Mouse (Mus musculus): ENCODE measurements at regions not wholly inside any gene's neighbourhood (a gene's known extent, or its start where the extent isn't known, plus 50 kb on each side); places are given as distances from the start of the nearest gene placed in this dataset.

- H3K9me3 ChIP-seq (ENCODE audit: control insufficient read depth, low read length), result no peaks in the 10 kb centered on the region
- no peak overlapping the region for H3K4me2 ChIP-seq
- H3K4me3 ChIP-seq (ENCODE audit: low read depth, low read length), result no peak overlapping the region
- no peak overlapping the region for H3K9ac ChIP-seq (ENCODE audit: low read length)
- H3K27me3 ChIP-seq (ENCODE audit: control insufficient read depth, insufficient read depth, low read length), result no peaks in the 10 kb centered on the region
- DNase-seq (ENCODE audit: low spot score, missing footprints) (no peak), ATAC-seq (ENCODE audit: low FRiP score) (no peak)
- H3K27ac ChIP-seq (ENCODE audit: low read depth, low read length), result no peak overlapping the region
- 78% methylated on average over 1 of the region's 1 CpGs for WGBS
- no peaks in the 10 kb centered on the region for H3K36me3 ChIP-seq (ENCODE audit: control insufficient read depth, insufficient read depth, low read length)
- H3K4me1 ChIP-seq (ENCODE audit: control insufficient read depth, insufficient read depth, low read length), result no peaks in the 10 kb centered on the region
Measured at GRCm38 (mm10) chr1:107946204-107946939, 356.6 kb downstream of the Serpinb8 start.

- DNase-seq (ENCODE audit: low spot score, missing footprints), result no peak
Measured at GRCm38 (mm10) chr1:107950396-107950795, 360.6 kb downstream of the Serpinb8 start.

GRCm38 (mm10) chr1:107961009-107961408, 371.2 kb downstream of the Serpinb8 start:
- H3K9me3 ChIP-seq (ENCODE audit: control insufficient read depth, low read length), result no peaks in the 10 kb centered on the region
- H3K27me3 ChIP-seq (ENCODE audit: control insufficient read depth, insufficient read depth, low read length), result no peaks in the 10 kb centered on the region
- ATAC-seq (ENCODE audit: low FRiP score) (no peak), DNase-seq (ENCODE audit: low spot score, missing footprints) (no peak)
- no peak overlapping the region for H3K27ac ChIP-seq (ENCODE audit: low read depth, low read length)
- H3K4me3 ChIP-seq (ENCODE audit: low read depth, low read length), result no peak overlapping the region
- no peak overlapping the region for H3K4me2 ChIP-seq
- no peaks in the 10 kb centered on the region for H3K36me3 ChIP-seq (ENCODE audit: control insufficient read depth, insufficient read depth, low read length)
- no peak overlapping the region for H3K9ac ChIP-seq (ENCODE audit: low read length)
- H3K4me1 ChIP-seq (ENCODE audit: control insufficient read depth, insufficient read depth, low read length), result no peaks in the 10 kb centered on the region

More at GRCm38 (mm10) chr1:107950396-107950795, 360.6 kb downstream of the Serpinb8 start:
- no peaks in the 10 kb centered on the region for H3K9me3 ChIP-seq (ENCODE audit: control insufficient read depth, low read length)
- H3K4me2 ChIP-seq, result no peak overlapping the region
- no peak overlapping the region for H3K27ac ChIP-seq (ENCODE audit: low read depth, low read length)
- H3K4me3 ChIP-seq (ENCODE audit: low read depth, low read length), result no peak overlapping the region
- ATAC-seq (ENCODE audit: low FRiP score), result no peak
- H3K36me3 ChIP-seq (ENCODE audit: control insufficient read depth, insufficient read depth, low read length), result no peaks in the 10 kb centered on the region
- no peak overlapping the region for H3K9ac ChIP-seq (ENCODE audit: low read length)
- no peaks in the 10 kb centered on the region for H3K4me1 ChIP-seq (ENCODE audit: control insufficient read depth, insufficient read depth, low read length)
- WGBS, result 76% methylated on average over 2 of the region's 2 CpGs
- H3K27me3 ChIP-seq (ENCODE audit: control insufficient read depth, insufficient read depth, low read length), result no peaks in the 10 kb centered on the region

GRCm38 (mm10) chr1:107975626-107976335, 386.0 kb downstream of the Serpinb8 start:
- Histone ChIP-seq H3K27me3 (ENCODE audit: control insufficient read depth, insufficient read depth, low read length) (no peaks in the 10 kb centered on the region), H3K9ac (ENCODE audit: low read length) (no peak overlapping the region), H3K4me3 (ENCODE audit: low read depth, low read length) (no peak overlapping the region), H3K4me2 (no peak overlapping the region), H3K9me3 (ENCODE audit: control insufficient read depth, low read length) (no peaks in the 10 kb centered on the region), H3K27ac (ENCODE audit: low read depth, low read length) (no peak overlapping the region), H3K4me1 (ENCODE audit: control insufficient read depth, insufficient read depth, low read length) (peaks cover 5% of the 10 kb centered on the region; the same call in 1 of the 2 replicates), H3K36me3 (ENCODE audit: control insufficient read depth, insufficient read depth, low read length) (no peaks in the 10 kb centered on the region)
- DNase-seq (ENCODE audit: low spot score, missing footprints) (peak; percentile 85), ATAC-seq (ENCODE audit: low FRiP score) (peak; percentile 45)
- WGBS, result 20% methylated on average over 8 of the region's 8 CpGs

DNA sequence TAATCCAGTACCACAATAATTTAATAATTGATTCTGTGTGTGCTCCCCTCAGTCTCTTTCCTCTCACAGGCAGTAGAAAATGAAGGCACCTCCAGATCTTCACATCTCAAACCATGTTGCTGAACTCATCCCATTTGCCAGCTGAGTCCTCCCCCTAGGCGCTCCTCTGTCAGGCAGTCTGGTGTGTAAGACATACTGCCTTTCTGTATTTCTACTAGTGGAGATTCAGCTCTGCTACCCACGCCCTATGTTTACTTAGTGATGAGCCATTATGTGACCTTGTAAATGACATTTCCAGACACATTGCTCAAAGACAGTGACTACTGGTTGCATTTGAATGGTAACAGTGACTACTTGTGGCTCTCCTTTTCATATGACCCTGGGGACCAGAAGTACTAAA, 387.9 kb downstream of the Serpinb8 start:
- WGBS, result 32% methylated on average over 2 of the region's 2 CpGs
- H3K4me1 ChIP-seq (ENCODE audit: control insufficient read depth, insufficient read depth, low read length), result peaks cover 5% of the 10 kb centered on the region; the same call in 1 of the 2 replicates
- no peak overlapping the region for H3K4me2 ChIP-seq
- H3K9me3 ChIP-seq (ENCODE audit: control insufficient read depth, low read length), result no peaks in the 10 kb centered on the region
- no peak overlapping the region for H3K9ac ChIP-seq (ENCODE audit: low read length)
- ATAC-seq (ENCODE audit: low FRiP score), result no peak
- no peak for DNase-seq (ENCODE audit: low spot score, missing footprints)
- H3K36me3 ChIP-seq (ENCODE audit: control insufficient read depth, insufficient read depth, low read length), result no peaks in the 10 kb centered on the region
- H3K27me3 ChIP-seq (ENCODE audit: control insufficient read depth, insufficient read depth, low read length), result peaks cover 3% of the 10 kb centered on the region; the same call in 1 of the 2 replicates
- H3K4me3 ChIP-seq (ENCODE audit: low read depth, low read length), result no peak overlapping the region
- no peak overlapping the region for H3K27ac ChIP-seq (ENCODE audit: low read depth, low read length)

DNA sequence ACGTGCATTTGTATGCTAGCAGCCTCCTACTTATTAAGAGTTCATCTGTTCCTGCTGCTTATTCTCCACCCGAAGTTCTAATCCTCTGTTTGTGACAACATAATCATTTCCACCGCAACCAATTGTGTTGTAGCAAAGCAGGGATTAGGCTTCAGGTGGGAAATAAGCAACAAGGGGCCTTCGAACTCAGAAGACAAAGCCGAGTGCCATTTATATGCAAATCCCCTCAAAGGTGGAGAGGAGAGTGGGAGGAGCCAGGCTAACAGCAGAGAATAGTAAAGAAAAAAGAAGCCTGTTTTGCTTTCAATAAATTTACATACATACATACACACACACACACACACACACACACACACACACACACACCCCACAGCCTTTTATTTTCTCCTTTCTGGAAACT, 388.6 kb downstream of the Serpinb8 start:
- Histone ChIP-seq H3K4me1 (ENCODE audit: control insufficient read depth, insufficient read depth, low read length) (peaks cover 5% of the 10 kb centered on the region; the same call in 1 of the 2 replicates), H3K9ac (ENCODE audit: low read length) (no peak overlapping the region), H3K4me2 (no peak overlapping the region), H3K27ac (ENCODE audit: low read depth, low read length) (no peak overlapping the region), H3K4me3 (ENCODE audit: low read depth, low read length) (no peak overlapping the region), H3K27me3 (ENCODE audit: control insufficient read depth, insufficient read depth, low read length) (peaks cover 3% of the 10 kb centered on the region; the same call in 1 of the 2 replicates), H3K9me3 (ENCODE audit: control insufficient read depth, low read length) (no peaks in the 10 kb centered on the region), H3K36me3 (ENCODE audit: control insufficient read depth, insufficient read depth, low read length) (no peaks in the 10 kb centered on the region)
- WGBS, result 4% methylated on average over 5 of the region's 5 CpGs
- peak; percentile 90 for DNase-seq (ENCODE audit: low spot score, missing footprints)
- peak; percentile 89 for ATAC-seq (ENCODE audit: low FRiP score)

DNA sequence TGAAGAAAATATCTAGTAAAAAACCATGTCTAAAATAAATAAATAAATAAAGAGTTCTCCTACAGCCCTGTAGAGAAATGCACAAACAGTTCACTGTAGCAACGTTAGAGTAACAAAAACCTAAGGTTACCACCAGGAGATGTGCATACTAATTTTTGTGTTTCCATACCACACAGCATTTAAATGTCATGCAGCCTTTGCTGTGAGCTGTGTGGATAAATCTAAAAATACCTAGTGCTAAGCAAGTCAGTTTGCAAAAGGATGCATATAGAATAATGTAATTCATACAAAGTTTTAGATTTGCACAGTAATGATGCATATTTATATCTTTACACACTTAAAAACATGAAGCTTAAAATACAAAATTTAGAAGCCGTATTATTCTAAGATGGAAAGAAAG, 395.8 kb downstream of the Serpinb8 start:
- no peak overlapping the region for H3K27ac ChIP-seq (ENCODE audit: low read depth, low read length)
- no peak overlapping the region for H3K4me3 ChIP-seq (ENCODE audit: low read depth, low read length)
- H3K36me3 ChIP-seq (ENCODE audit: control insufficient read depth, insufficient read depth, low read length), result no peaks in the 10 kb centered on the region
- no peaks in the 10 kb centered on the region for H3K4me1 ChIP-seq (ENCODE audit: control insufficient read depth, insufficient read depth, low read length)
- H3K4me2 ChIP-seq, result no peak overlapping the region
- WGBS, result 87% methylated on average over 2 of the region's 2 CpGs
- DNase-seq (ENCODE audit: low spot score, missing footprints), result no peak
- no peaks in the 10 kb centered on the region for H3K9me3 ChIP-seq (ENCODE audit: control insufficient read depth, low read length)
- ATAC-seq (ENCODE audit: low FRiP score), result no peak
- peaks cover 3% of the 10 kb centered on the region; the same call in 1 of the 2 replicates for H3K27me3 ChIP-seq (ENCODE audit: control insufficient read depth, insufficient read depth, low read length)
- H3K9ac ChIP-seq (ENCODE audit: low read length), result no peak overlapping the region

- Histone ChIP-seq H3K36me3 (ENCODE audit: control insufficient read depth, insufficient read depth, low read length) (no peaks in the 10 kb centered on the region), H3K27ac (ENCODE audit: low read depth, low read length) (no peak overlapping the region), H3K4me1 (ENCODE audit: control insufficient read depth, insufficient read depth, low read length) (no peaks in the 10 kb centered on the region), H3K27me3 (ENCODE audit: control insufficient read depth, insufficient read depth, low read length) (no peaks in the 10 kb centered on the region), H3K4me3 (ENCODE audit: low read depth, low read length) (no peak overlapping the region), H3K4me2 (no peak overlapping the region), H3K9ac (ENCODE audit: low read length) (no peak overlapping the region), H3K9me3 (ENCODE audit: control insufficient read depth, low read length) (no peaks in the 10 kb centered on the region)
- 59% methylated on average over 4 of the region's 4 CpGs for WGBS
- ATAC-seq (ENCODE audit: low FRiP score) (no peak), DNase-seq (ENCODE audit: low spot score, missing footprints) (no peak)
Measured at GRCm38 (mm10) chr1:107988076-107988475, 398.3 kb downstream of the Serpinb8 start.

- H3K4me3 ChIP-seq (ENCODE audit: low read depth, low read length), result no peak overlapping the region
- no peaks in the 10 kb centered on the region for H3K4me1 ChIP-seq (ENCODE audit: control insufficient read depth, insufficient read depth, low read length)
- 91% methylated on average over 4 of the region's 4 CpGs for WGBS
- no peak overlapping the region for H3K27ac ChIP-seq (ENCODE audit: low read depth, low read length)
- ATAC-seq (ENCODE audit: low FRiP score), result no peak
- no peak overlapping the region for H3K4me2 ChIP-seq
- no peaks in the 10 kb centered on the region for H3K9me3 ChIP-seq (ENCODE audit: control insufficient read depth, low read length)
- no peaks in the 10 kb centered on the region for H3K36me3 ChIP-seq (ENCODE audit: control insufficient read depth, insufficient read depth, low read length)
- H3K27me3 ChIP-seq (ENCODE audit: control insufficient read depth, insufficient read depth, low read length), result no peaks in the 10 kb centered on the region
- no peak overlapping the region for H3K9ac ChIP-seq (ENCODE audit: low read length)
- DNase-seq (ENCODE audit: low spot score, missing footprints), result no peak
Measured at GRCm38 (mm10) chr1:107993013-107993412, 403.2 kb downstream of the Serpinb8 start.
